Mouse (Mus musculus): ENCODE measurements around the gene Rnf39.

Rnf39 gene

GRCm38 (mm10) chr17:36942791-36943471 lies at the start of gene Rnf39:
Rnf39 (plus strand) TSS chr17:36942918.
- DNase-seq (ENCODE audit: extremely low read depth, low read depth), result no peak

- DNase-seq (ENCODE audit: extremely low read depth, low read depth), result peak; percentile 29
These were observed 49.3 kb upstream of the Rnf39 start for GRCm38 (mm10) chr17:36893387-36893786.

GRCm38 (mm10) chr17:36896583-36896982 lies 46.1 kb upstream of the Rnf39 start:
- DNase-seq (ENCODE audit: extremely low read depth, low read depth), result peak; percentile 13

- no peak for DNase-seq (ENCODE audit: extremely low read depth, low read depth)
These were observed 45.7 kb upstream of the Rnf39 start for GRCm38 (mm10) chr17:36897065-36897464.

DNA sequence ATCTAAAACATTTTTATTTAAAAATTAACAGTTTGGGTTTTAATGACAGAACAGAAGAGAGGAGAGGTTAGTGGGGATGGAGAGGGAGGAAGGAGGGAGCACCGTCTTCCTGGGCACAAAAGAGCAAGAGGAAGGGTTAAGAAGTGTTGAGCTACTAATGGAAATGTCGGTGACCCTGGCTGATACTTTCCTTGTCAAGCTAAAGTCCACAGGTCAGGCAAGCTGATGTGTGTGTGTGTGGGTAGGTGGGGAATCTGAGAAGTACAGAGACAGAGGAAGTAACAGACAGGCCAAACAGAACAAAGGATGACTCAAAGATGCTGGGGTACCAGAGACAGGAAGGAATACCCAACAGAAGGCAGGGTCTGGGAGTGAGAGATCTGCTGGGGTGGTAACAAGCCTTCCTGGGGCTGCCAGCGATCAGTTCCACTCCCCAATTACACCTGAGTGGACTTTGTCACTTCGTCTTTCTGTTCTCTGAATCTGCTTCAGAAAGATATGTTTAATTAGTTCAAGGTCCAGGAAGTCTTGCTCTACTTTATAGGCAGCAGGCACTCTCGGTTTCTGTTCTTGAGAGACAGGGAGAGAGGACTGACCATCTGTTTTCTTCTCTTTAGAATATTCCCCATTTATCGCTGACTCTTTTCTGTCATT lies 45.0 kb upstream of the Rnf39 start, which contains the start of gene Trim31:
Gene Trim31 (plus strand): TSS at position 567 of the 654 bp plus-strand sequence.
- no peak for DNase-seq (ENCODE audit: extremely low read depth, low read depth)

- no peak for DNase-seq (ENCODE audit: extremely low read depth, low read depth)
These were observed 43.3 kb upstream of the Rnf39 start for GRCm38 (mm10) chr17:36899376-36899775.

DNA sequence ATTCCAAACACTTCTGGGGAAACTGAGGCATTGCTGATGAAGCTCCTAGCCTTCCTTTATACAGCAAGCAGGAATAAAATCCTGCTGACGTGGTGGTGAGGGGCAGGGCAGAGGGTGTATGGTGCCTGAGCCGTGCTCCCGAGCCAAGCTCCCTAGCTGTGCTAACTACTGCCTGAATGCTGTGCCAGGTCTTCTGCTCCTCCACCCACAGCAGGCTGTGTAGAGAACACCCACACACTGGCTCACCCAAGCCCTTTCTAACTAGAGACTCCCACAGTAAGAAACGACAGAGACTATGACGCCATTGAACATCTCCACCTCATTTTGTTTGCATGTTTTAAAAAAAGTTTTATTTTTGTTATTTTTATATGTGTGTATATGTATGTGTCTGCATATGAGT lies 42.7 kb upstream of the Rnf39 start:
- no peak for DNase-seq (ENCODE audit: extremely low read depth, low read depth)

DNA sequence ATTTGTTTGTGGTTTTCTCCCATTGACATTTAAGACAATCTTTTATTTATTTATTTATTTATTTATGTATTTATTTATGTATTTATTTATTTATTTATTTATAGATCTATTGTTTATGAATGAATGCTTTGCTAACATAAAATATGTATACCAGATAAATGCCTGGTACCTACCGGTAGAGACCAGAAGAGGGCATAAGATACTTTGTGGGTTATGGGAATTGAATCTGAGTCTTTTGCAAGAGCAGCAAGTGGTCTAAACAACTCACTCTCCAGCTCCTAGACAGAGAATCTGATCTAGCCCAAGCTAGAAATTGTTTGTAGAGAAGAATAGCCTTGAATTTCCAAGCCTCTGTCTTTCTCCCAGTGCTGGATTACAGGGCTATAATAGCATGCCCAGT lies 42.0 kb upstream of the Rnf39 start:
- DNase-seq (ENCODE audit: extremely low read depth, low read depth), result no peak

GRCm38 (mm10) chr17:36903651-36904050 lies 39.1 kb upstream of the Rnf39 start:
- DNase-seq (ENCODE audit: extremely low read depth, low read depth), result no peak

- DNase-seq (ENCODE audit: extremely low read depth, low read depth), result no peak
These were observed 34.5 kb upstream of the Rnf39 start for GRCm38 (mm10) chr17:36908235-36908634.

GRCm38 (mm10) chr17:36909802-36910201 lies 32.9 kb upstream of the Rnf39 start:
- DNase-seq (ENCODE audit: extremely low read depth, low read depth), result no peak

- no peak for DNase-seq (ENCODE audit: extremely low read depth, low read depth)
These were observed 30.7 kb upstream of the Rnf39 start for GRCm38 (mm10) chr17:36912031-36912430.

DNA sequence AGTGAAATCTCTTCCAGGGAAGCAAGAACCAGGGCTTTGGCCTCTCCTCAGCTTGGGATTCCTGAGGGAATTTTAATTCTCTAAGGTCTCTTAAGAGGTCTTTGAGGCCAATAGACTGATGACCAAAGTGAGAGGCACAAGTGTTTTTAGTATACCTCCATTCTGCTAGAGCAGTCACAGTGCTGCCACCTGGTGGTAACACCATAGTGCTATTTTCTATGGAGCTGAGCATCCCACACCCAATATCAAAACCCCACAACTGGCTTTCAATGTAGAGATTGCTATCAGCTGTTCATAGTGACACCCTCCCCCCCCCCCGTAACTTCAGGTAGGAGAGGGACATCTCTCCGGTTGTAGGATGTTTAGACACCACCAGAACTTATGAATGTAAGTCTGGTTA lies 28.6 kb upstream of the Rnf39 start:
- DNase-seq (ENCODE audit: extremely low read depth, low read depth), result peak; percentile 51

- no peak for DNase-seq (ENCODE audit: extremely low read depth, low read depth)
These were observed 27.6 kb upstream of the Rnf39 start for GRCm38 (mm10) chr17:36915076-36915475.

- DNase-seq (ENCODE audit: extremely low read depth, low read depth), result no peak
These were observed 22.5 kb upstream of the Rnf39 start for GRCm38 (mm10) chr17:36920239-36920638.

DNA sequence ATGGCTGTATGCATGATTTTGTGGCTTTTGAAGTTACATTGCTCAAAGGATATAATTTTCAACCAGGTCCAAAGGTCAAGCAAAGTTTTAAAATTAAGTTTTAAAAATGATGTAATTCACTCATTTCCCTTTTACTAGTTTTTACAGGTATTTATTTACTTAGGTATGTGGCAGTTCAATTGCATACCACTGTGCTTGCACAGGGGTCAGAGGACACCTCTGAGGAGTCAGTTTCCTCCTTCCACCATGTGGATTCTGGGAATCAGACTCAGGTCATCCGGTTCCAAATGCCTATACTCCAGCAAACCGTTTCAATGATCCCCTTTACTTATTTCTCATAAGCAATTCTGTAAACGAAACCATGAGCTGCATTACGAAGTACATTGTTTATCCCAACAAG lies 20.0 kb upstream of the Rnf39 start:
- DNase-seq (ENCODE audit: extremely low read depth, low read depth), result no peak

- no peak for DNase-seq (ENCODE audit: extremely low read depth, low read depth)
These were observed 19.2 kb upstream of the Rnf39 start for GRCm38 (mm10) chr17:36923491-36923890.

DNA sequence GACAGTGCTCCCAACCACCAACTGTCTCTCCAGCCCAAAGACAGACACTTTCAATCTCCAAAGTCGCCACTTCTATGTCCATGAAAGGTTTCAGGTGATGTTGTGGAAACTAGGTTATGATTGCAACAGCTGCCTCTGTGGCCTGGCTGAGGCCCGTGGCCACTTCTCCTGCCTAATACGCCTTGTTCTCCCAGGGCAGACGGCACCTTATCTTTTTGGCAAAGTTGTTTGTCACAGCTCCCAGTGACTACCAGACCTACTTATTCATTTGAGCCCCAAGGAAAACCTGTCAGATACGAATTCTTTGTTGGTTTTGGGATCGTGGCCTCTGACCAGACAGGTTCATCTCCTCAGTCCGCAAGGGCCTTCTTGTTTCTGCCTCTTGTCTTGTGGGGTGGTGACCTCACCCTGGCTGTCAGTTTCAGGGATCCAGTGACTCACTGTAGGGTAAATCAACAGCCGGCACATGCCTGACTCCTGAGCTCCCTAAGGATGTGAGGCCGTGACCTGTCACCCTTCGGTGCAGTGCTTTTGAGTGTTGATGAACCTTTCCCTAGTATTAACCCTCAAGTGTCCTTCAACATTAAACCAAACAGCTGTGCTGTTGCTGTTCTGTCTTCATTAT lies 15.1 kb upstream of the Rnf39 start:
- no peak for DNase-seq (ENCODE audit: extremely low read depth, low read depth)

GRCm38 (mm10) chr17:36929236-36929932 lies 13.3 kb upstream of the Rnf39 start:
- DNase-seq (ENCODE audit: extremely low read depth, low read depth), result no peak

GRCm38 (mm10) chr17:36930233-36930632 lies 12.5 kb upstream of the Rnf39 start:
- DNase-seq (ENCODE audit: extremely low read depth, low read depth), result no peak

GRCm38 (mm10) chr17:36931130-36931529 lies 11.6 kb upstream of the Rnf39 start:
- no peak for DNase-seq (ENCODE audit: extremely low read depth, low read depth)

DNA sequence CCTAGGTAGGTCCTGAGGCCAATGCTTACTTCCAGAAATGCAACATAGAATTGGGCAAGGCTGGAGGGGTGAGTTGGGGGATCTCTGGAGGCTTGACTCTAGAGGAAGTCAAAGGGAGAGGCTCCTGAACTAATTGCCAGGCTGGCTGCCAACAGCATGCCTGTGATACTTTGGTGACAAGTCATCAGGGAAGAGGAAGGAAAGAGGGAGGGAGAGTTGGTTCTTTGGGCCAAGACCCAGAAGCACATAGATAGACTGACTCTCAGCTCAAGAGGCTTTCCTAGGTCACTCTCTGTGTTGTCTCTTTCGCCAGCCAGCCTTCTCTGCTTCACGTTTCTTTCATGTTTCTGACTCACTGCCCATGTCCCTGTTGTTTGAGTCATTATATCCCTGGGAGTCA lies 10.9 kb upstream of the Rnf39 start:
- no peak for DNase-seq (ENCODE audit: extremely low read depth, low read depth)
